Mouse (Mus musculus) testis, adult 2 months (tissue): Measurements from ENCODE around the gene Lrrc36. TPM values are rescaled to one million over a fixed set of nuclear protein-coding genes. Genes with fewer than 3 reads are reported as not detected.

Source experiments
- H3K27ac ChIP-seq: fragments of 200-500 bp; 2 replicates; pipeline ENCODE4 v1.5.1; 2012; ENCODE audit warnings: low read depth, low read length; ENCODE audit not compliant: control insufficient read depth, insufficient read depth
- H3K27me3 ChIP-seq: fragments of 200-500 bp; 2 replicates; pipeline ENCODE4 v1.6.1; 2012; ENCODE audit warnings: mild to moderate bottlenecking, low read length, moderate library complexity; ENCODE audit not compliant: control insufficient read depth, insufficient read depth
- H3K36me3 ChIP-seq: fragments of 200-500 bp; 2 replicates; pipeline ENCODE4 v1.6.1; 2012; ENCODE audit warnings: mild to moderate bottlenecking, low read length; ENCODE audit not compliant: control insufficient read depth, insufficient read depth
- H3K4me1 ChIP-seq: fragments of 200-500 bp; 2 replicates; pipeline ENCODE4 v1.6.1; 2012; ENCODE audit warnings: low read length; ENCODE audit not compliant: control insufficient read depth, insufficient read depth
- H3K4me3 ChIP-seq: fragments of 200-500 bp; 2 replicates; pipeline ENCODE4 v1.5.1; 2012; ENCODE audit warnings: low read depth, mild to moderate bottlenecking, low read length, moderate library complexity, mixed read lengths; ENCODE audit not compliant: control insufficient read depth
- CTCF ChIP-seq: fragments of 200-500 bp; IDR thresholded peaks from 2 replicates; pipeline ENCODE4 v1.5.1; 2012; ENCODE audit warnings: low read depth, mild to moderate bottlenecking, inconsistent platforms, low read length, moderate library complexity; ENCODE audit not compliant: control insufficient read depth, insufficient read depth, insufficient replicate concordance
- POLR2A ChIP-seq: fragments of 200-500 bp; IDR thresholded peaks from 2 replicates; pipeline ENCODE4 v1.6.1; 2012; ENCODE audit warnings: low read depth, mild to moderate bottlenecking, inconsistent platforms, low read length, moderate library complexity; ENCODE audit not compliant: control insufficient read depth
- polyA plus RNA-seq: library from polyadenylated mRNA; depleted of rRNA; stranded (reverse); fragments of >200 nt; gene quantifications from 2 replicates; pipeline ENCODE4 v1.2.3, GENCODE M21; 2012

Gene Lrrc36
- polyA plus RNA-seq, 1 experiment = 75.6 TPM

DNA sequence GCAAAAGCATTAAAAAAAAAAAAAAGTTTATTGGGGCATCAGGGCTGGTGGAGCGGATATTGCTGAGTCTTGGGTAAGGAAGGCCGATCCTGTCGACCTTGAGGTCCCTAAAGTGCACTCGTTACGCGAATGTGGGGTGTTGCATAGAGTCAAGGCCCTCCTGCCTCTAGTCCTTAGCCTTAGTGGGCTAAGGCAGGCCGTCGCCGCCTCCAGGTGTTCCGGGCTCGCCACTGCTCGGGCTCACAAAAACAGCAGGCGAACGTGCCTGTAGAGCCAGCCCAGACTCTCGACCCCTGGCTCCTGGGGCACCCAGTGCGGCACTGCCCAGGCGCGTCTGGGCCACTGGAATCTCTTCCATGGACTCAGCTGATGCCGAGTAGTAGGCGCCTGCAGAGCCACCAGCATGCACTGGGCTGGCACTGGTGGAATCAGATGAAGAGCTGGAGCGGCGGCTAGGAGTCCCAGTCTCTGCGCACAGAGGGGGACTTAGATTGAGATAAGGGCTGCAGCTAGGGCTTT is 59.1 kb downstream of the Lrrc36 start:
- Histone ChIP-seq H3K4me1 (peaks cover 36% of the 10 kb centered on the region), H3K27ac (no peak overlapping the region; the same call in 1 of the 2 replicates), H3K36me3 (peaks cover 2% of the 10 kb centered on the region; the same call in 1 of the 2 replicates), H3K27me3 (no peaks in the 10 kb centered on the region), H3K4me3 (0 out of 2 replicates have a peak overlapping the region, but pooled peaks have one; percentile 11)
- no peak for TF ChIP-seq CTCF
- no peak for TF ChIP-seq POLR2A

DNA sequence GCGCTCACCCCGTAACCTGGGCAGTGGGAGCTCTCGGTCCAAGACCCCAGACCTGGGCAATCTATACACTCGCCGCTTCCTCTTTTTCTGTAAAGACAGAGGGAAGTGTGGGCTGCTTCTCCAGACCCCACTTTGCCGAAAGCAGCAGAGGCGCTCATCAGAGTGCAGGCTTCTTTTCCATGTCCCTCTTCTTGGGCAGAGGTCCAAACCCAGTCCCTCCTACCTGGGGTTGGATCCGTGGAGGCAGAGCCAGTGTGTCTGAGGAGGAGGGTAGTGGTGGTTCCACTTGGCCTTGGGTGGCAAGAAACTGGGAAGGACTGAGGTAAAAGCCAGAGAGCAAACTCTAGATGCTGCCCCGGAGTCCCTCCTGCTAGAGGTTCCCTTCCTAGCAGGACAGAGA is 59.6 kb downstream of the Lrrc36 start:
- Histone ChIP-seq H3K27ac (no peak overlapping the region), H3K4me1 (peaks cover 34% of the 10 kb centered on the region), H3K36me3 (peaks cover 2% of the 10 kb centered on the region; the same call in 1 of the 2 replicates), H3K4me3 (no peak overlapping the region), H3K27me3 (no peaks in the 10 kb centered on the region)
- no peak for TF ChIP-seq POLR2A
- TF ChIP-seq CTCF = no peak

DNA sequence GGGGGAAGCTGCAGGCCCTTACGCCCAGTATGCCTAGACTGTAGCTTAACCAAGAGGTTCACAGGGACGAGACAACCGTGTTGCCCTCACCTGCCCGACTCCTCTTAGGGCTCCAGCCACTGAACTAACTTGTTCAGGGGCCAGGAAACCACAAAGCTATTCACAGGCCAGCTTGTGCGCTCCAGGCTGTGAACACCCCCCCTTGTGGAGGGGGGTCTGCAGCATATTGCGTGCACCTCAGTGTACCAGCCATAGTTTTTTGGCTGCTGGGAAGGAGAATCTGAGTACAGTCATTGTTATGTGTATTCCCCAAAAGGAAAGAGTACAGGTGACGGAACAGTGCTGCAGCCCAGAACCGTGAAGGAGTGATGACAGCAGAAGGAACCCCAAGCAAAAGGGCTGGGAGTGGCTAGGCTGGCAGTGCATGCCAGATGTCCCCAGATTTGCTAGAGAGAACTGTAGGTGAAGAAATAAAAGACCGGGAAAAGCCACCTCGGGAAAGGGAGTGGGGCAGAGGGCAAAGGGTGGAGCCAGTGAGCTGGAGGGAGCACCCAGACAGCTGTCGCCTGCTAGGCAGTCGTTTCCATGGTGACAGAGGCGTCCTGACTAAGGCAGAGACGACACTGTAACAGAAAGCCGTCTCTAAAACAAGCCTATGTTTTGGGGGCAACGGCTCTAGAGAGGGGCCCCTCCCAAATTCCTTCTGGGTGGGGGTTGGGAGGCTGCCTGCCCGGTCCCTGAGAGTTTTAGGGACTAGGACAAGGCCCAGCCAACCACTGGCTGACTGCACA is 60.6 kb downstream of the Lrrc36 start:
- H3K4me3 ChIP-seq = no peak overlapping the region
- peaks cover 31% of the 10 kb centered on the region for H3K4me1 ChIP-seq
- H3K36me3 ChIP-seq = peaks cover 2% of the 10 kb centered on the region; the same call in 1 of the 2 replicates
- H3K27ac ChIP-seq = no peak overlapping the region
- no peaks in the 10 kb centered on the region for H3K27me3 ChIP-seq
- TF ChIP-seq POLR2A (no peak), CTCF (no peak)

DNA sequence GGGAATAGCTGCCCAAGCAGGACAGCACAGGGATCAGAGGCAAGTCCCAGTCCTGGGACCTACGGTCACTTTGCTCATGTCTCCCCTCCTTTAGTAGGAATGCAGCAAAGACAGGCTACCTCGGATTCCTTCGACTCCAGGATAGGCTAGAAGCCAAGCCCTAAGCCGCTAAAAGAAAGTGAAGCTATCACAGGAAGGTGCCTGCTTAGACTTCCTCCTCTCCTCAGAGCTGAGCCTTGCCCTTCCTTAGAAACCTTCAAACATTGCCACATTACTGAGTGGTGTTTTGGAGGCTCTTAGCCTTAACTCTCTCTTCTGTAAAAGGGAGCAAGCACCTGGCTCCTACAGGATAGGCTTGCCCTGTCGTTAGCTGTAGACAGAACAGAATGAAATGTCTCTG is 61.3 kb downstream of the Lrrc36 start:
- Histone ChIP-seq H3K4me1 (peaks cover 26% of the 10 kb centered on the region), H3K27me3 (no peaks in the 10 kb centered on the region), H3K36me3 (peaks cover 2% of the 10 kb centered on the region; the same call in 1 of the 2 replicates), H3K27ac (no peak overlapping the region), H3K4me3 (no peak overlapping the region)
- TF ChIP-seq CTCF (no peak), POLR2A (no peak)

DNA sequence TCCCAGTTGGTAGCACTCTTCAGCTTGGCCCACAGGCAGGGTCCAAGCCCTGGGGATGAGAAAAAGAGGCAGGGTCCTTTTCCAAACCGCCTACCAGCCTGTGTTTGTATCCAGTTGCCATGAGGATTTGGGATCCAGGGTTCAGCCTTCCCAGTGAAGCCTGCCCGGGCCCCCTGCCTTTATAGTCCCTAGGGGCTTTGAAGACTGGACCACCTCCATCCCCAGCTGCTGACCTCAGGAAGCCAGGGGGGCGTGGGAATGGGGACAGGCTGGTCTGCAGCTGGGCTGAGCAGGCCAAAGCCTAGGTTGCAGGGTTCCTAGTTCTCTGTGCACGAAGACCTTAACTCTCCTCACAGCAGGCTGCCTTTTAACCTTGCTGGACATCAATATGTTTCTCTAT is 61.9 kb downstream of the Lrrc36 start:
- no peak overlapping the region for H3K27ac ChIP-seq
- peaks cover 25% of the 10 kb centered on the region for H3K4me1 ChIP-seq
- H3K27me3 ChIP-seq = no peaks in the 10 kb centered on the region

DNA sequence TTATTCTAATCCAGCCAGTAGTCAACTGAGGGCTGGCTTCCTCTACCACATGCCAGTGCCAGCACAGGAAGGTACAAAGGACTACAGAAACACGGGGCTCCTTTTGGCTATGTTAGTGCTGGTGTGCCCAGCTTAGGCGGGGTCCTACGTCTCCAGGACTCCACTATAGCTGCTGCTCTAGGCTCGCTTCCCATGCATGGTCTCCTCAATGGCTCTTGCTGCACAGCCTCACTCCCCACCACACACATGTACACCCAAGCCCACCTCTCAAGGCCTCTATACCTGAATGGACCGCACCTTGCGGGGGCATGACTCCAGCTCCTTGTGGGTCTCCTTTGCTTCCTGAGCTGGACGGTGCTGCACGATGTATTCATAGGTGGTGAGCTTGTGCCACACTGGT is 62.4 kb downstream of the Lrrc36 start:
- Histone ChIP-seq H3K27ac (no peak overlapping the region), H3K36me3 (peaks cover 2% of the 10 kb centered on the region; the same call in 1 of the 2 replicates), H3K27me3 (no peaks in the 10 kb centered on the region), H3K4me1 (peaks cover 23% of the 10 kb centered on the region), H3K4me3 (no peak overlapping the region)
- TF ChIP-seq CTCF (no peak), POLR2A (no peak)

More for the DNA sequence above, 61.9 kb downstream of the Lrrc36 start:
- H3K4me3 ChIP-seq = no peak overlapping the region
- peaks cover 2% of the 10 kb centered on the region; the same call in 1 of the 2 replicates for H3K36me3 ChIP-seq
- TF ChIP-seq CTCF = no peak
- no peak for TF ChIP-seq POLR2A

DNA sequence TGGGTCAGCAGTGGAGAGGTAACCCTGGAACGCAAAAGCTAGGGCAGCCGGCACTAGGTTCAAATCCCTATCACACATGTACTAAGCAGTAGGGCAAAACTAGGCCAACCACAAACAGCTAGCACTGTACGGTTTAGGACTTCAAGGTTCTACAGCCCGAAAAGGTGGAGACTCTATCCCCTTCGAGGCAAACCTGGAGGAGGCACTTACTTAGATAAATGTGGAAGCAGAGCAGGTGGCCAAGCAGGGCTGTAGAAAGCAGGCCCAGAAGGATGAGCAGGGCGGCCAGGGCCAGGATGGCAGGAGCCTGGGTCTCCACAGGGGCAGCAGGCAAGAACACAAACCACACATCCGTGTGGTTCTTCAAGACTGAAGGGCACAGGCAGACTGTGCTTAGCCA is 62.8 kb downstream of the Lrrc36 start:
- Histone ChIP-seq H3K4me1 (peaks cover 18% of the 10 kb centered on the region), H3K27ac (no peak overlapping the region), H3K27me3 (no peaks in the 10 kb centered on the region)

More for the DNA sequence above, 62.8 kb downstream of the Lrrc36 start:
- Histone ChIP-seq H3K4me3 (no peak overlapping the region), H3K36me3 (peaks cover 2% of the 10 kb centered on the region; the same call in 1 of the 2 replicates)
- TF ChIP-seq CTCF = no peak
- TF ChIP-seq POLR2A = no peak
